Mouse (Mus musculus) liver, adult 2 months (tissue): ENCODE results near the gene H3f3a.

Experiments
- CTCF ChIP-seq: fragments of 200-500 bp; IDR thresholded peaks from 2 replicates; pipeline ENCODE4 v1.5.1; 2011; ENCODE audit warnings: low read depth, low read length, control low read depth
- POLR2A ChIP-seq: fragments of 200-500 bp; IDR thresholded peaks from 2 replicates; pipeline ENCODE4 v1.6.1; 2011; ENCODE audit warnings: low read length, control low read depth; ENCODE audit not compliant: insufficient read depth; ENCODE audit errors: extremely low read depth

DNA sequence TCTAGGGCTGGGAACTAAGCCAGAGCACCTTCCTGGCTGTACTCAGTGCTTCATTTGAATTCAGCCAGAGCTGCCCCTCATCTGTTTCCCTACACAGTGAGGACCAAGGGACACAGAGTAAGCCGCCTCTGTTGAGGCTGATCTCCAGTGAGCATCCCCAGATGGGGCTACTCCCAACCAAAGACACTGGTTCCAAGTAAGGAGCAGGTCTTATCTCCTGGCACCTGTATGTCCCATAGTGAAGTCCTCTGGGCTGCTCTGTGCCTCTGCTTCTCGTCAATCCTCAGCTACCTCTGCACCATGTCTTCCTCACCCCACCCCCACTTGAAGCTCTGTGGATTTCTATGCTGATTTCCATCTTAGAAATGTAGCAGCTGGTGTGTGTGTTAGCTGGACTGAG, 4.3 kb upstream of the H3f3a start:
- no peak for TF ChIP-seq CTCF
- no peak for TF ChIP-seq POLR2A
